Mouse (Mus musculus): Measurements from ENCODE around the gene Zbtb18. TPM values are rescaled to one million over a fixed set of nuclear protein-coding genes. Genes with fewer than 3 reads are reported as not detected.

The Zbtb18 gene
- polyA plus RNA-seq, 1 experiment from 2014 or later = 1.0 TPM

Other genes starting within 250 kb of the Zbtb18 start
- gene Akt3, start 184.1 kb upstream of the Zbtb18 start, polyA plus RNA-seq (2016; fragmentation: Nextera tagmentation; extraction: Ambion mirVana) = 6.2 and 7.1 TPM in 2 replicates